In genomic region chr9:15034546-15035273, GRCm38 (mm10) we compare ENCODE assay signal across 12 mouse cellular contexts. TPM values are rescaled to one million over a fixed set of nuclear protein-coding genes. Genes with fewer than 3 reads are reported as not detected.
A peak's percentile ranks its signal among the peaks of the same experiment; 100 is the strongest.
DNase-seq lines count a peak whose midpoint lies in the region; ATAC-seq and TF ChIP-seq lines count a peak whose summit lies in the region.
"Had no signal": no experiment of that assay in that cellular context is flagged by ENCODE, and none has a peak within 500 bp of the region (broad histone marks: within the 10 kb centered on the region; RNA-seq: fewer than 3 reads in every experiment).

No protein-coding gene starts in this region.

- H3K79me2 ChIP-seq in heart, adult 2 months (replicated peaks; ENCODE audit: control insufficient read depth, insufficient read depth, low read length) = no peaks in the 10 kb centered on the region

- H3K36me3 ChIP-seq in heart, adult 2 months (ENCODE audit: control insufficient read depth, insufficient read depth, low read length) = no peaks in the 10 kb centered on the region
- 0 out of 2 replicates have a peak, but pooled peaks cover 7% of the 10 kb centered on the region for H3K36me3 ChIP-seq in heart, embryonic 10.5 days
- no peaks in the 10 kb centered on the region for H3K36me3 ChIP-seq in kidney, embryonic 16.5 days (ENCODE audit: insufficient read depth, low read length)
- H3K36me3 ChIP-seq in hindbrain, embryonic 13.5 days = peaks cover 10% of the 10 kb centered on the region
- H3K36me3 ChIP-seq in midbrain, embryonic 15.5 days (replicated peaks) = no peaks in the 10 kb centered on the region
- H3K36me3 ChIP-seq: G1E; stomach, embryonic 15.5 days had no signal

- no peak for TF ChIP-seq EP300 in heart, adult 2 months (IDR thresholded peaks at IDR 0.05; ENCODE audit: insufficient read depth, low read depth, low read length)

- H3K9me3 ChIP-seq in heart, embryonic 10.5 days = no peaks in the 10 kb centered on the region
- no peaks in the 10 kb centered on the region for H3K9me3 ChIP-seq in kidney, embryonic 16.5 days (ENCODE audit: low read length)
- no peaks in the 10 kb centered on the region for H3K9me3 ChIP-seq in hindbrain, embryonic 13.5 days
- H3K9me3 ChIP-seq in midbrain, embryonic 15.5 days = no peaks in the 10 kb centered on the region
- H3K9me3 ChIP-seq: G1E; limb, embryonic 13.5 days; stomach, embryonic 15.5 days had no signal

- no peaks in the 10 kb centered on the region for H3K27me3 ChIP-seq in heart, adult 2 months (ENCODE audit: control insufficient read depth, insufficient read depth, low read length)
- no peaks in the 10 kb centered on the region for H3K27me3 ChIP-seq in heart, embryonic 10.5 days (ENCODE audit: insufficient read depth, poor library complexity, severe bottlenecking)
- no peaks in the 10 kb centered on the region for H3K27me3 ChIP-seq in kidney, embryonic 16.5 days (ENCODE audit: insufficient read depth, low read length)
- no peaks in the 10 kb centered on the region for H3K27me3 ChIP-seq in hindbrain, embryonic 13.5 days
- H3K27me3 ChIP-seq in midbrain, embryonic 15.5 days (replicated peaks) = no peaks in the 10 kb centered on the region
- H3K27me3 ChIP-seq: limb, embryonic 13.5 days; stomach, embryonic 15.5 days had no signal

- H3K4me3 ChIP-seq in heart, adult 2 months = peak overlapping the region; percentile 34
- no peak overlapping the region for H3K4me3 ChIP-seq in heart, embryonic 10.5 days
- H3K4me3 ChIP-seq in kidney, embryonic 16.5 days (ENCODE audit: low read length) = no peak overlapping the region
- no peak overlapping the region for H3K4me3 ChIP-seq in hindbrain, embryonic 13.5 days
- H3K4me3 ChIP-seq in midbrain, embryonic 15.5 days = no peak overlapping the region
- H3K4me3 ChIP-seq: limb, embryonic 13.5 days; stomach, embryonic 15.5 days had no signal

- intact Hi-C loops in heart, adult 2 months (cut with DNase I) = loop anchor here (5.0 kb wide), 2 partner anchors 78 to 138 kb away; partner anchors contain the start of gene Hephl1
- intact Hi-C loops in left cerebral cortex, postnatal 36 days (cut with DNase I) = no loop called here

- H3K4me1 ChIP-seq in heart, adult 2 months (ENCODE audit: control insufficient read depth, insufficient read depth, low read length) = peaks cover 2% of the 10 kb centered on the region; the same call in 1 of the 2 replicates
- peaks cover 3% of the 10 kb centered on the region; the same call in 1 of the 2 replicates for H3K4me1 ChIP-seq in heart, embryonic 10.5 days
- H3K4me1 ChIP-seq in kidney, embryonic 16.5 days (ENCODE audit: insufficient read depth, low read length) = peaks cover 14% of the 10 kb centered on the region; the same call in 1 of the 2 replicates
- peaks cover 36% of the 10 kb centered on the region for H3K4me1 ChIP-seq in hindbrain, embryonic 13.5 days (replicated peaks)
- peaks cover 16% of the 10 kb centered on the region for H3K4me1 ChIP-seq in midbrain, embryonic 15.5 days

- H3K4me2 ChIP-seq in kidney, embryonic 16.5 days (replicated peaks; ENCODE audit: low read depth, low read length) = no peak overlapping the region
- no peak overlapping the region for H3K4me2 ChIP-seq in hindbrain, embryonic 13.5 days
- no peak overlapping the region for H3K4me2 ChIP-seq in midbrain, embryonic 15.5 days
- H3K4me2 ChIP-seq: limb, embryonic 13.5 days; stomach, embryonic 15.5 days had no signal

- DNase-seq in heart, adult 2 months = peak; percentile 57 to 58
- DNase-seq in heart, embryonic 10.5 days (ENCODE audit: low spot score) = no peak
- peak; percentile 49 for DNase-seq in adrenal gland, postnatal 14 days
- DNase-seq in left cerebral cortex, postnatal 36 days (ENCODE audit: low spot score in 2 of 2) = no peak

- 52% methylated on average over 7 of the region's 7 CpGs for WGBS in heart, adult 2 months
- WGBS in heart, embryonic 10.5 days = 82% methylated on average over 7 of the region's 7 CpGs
- WGBS in kidney, embryonic 16.5 days = 74% methylated on average over 7 of the region's 7 CpGs
- WGBS in hindbrain, embryonic 13.5 days = 86% methylated on average over 7 of the region's 7 CpGs
- 87% methylated on average over 7 of the region's 7 CpGs for WGBS in midbrain, embryonic 15.5 days

- TF ChIP-seq POLR2A in heart, adult 2 months (IDR thresholded peaks at IDR 0.05; ENCODE audit: insufficient read depth, low read depth, low read length) = no peak

- no peak for TF ChIP-seq CTCF in heart, adult 2 months (IDR thresholded peaks at IDR 0.05)

- H3K9ac ChIP-seq in heart, adult 2 months (ENCODE audit: low read depth, low read length) = no peak overlapping the region
- H3K9ac ChIP-seq in kidney, embryonic 16.5 days (replicated peaks; ENCODE audit: low read length) = no peak overlapping the region
- no peak overlapping the region for H3K9ac ChIP-seq in hindbrain, embryonic 13.5 days
- H3K9ac ChIP-seq in midbrain, embryonic 15.5 days = no peak overlapping the region
- H3K9ac ChIP-seq: limb, embryonic 13.5 days; stomach, embryonic 15.5 days had no signal

- ATAC-seq in kidney, embryonic 16.5 days (ENCODE audit: low FRiP score, low TSS enrichment) = 0 out of 2 replicates have a peak, but pooled peaks have one; percentile 9
- ATAC-seq in neutrophil, adult 5-6 weeks (ENCODE audit: extremely low read depth, insufficient number of reproducible peaks, low FRiP score, poor library complexity, severe bottlenecking) = 0 out of 2 replicates have a peak, but pooled peaks have one; percentile 13
- ATAC-seq in hindbrain, embryonic 13.5 days (ENCODE audit: low FRiP score) = no peak
- no peak for ATAC-seq in midbrain, embryonic 15.5 days (replicated peaks)
- ATAC-seq: forebrain, embryonic 14.5 days had no signal

- H3K27ac ChIP-seq in heart, adult 2 months = peak overlapping the region; percentile 60
- H3K27ac ChIP-seq in heart, embryonic 10.5 days = no peak overlapping the region
- H3K27ac ChIP-seq in kidney, embryonic 16.5 days (ENCODE audit: low read length) = 0 out of 2 replicates have a peak overlapping the region, but pooled peaks have one; percentile 21
- no peak overlapping the region for H3K27ac ChIP-seq in hindbrain, embryonic 13.5 days
- H3K27ac ChIP-seq in midbrain, embryonic 15.5 days = no peak overlapping the region
- H3K27ac ChIP-seq: limb, embryonic 13.5 days; stomach, embryonic 15.5 days had no signal

RNA-seq across cellular contexts. Expression of gene Panx1, which starts 10.6 kb away (rescaled TPM):
- total RNA-seq in heart, adult 2 months (2021) = 1 to 10 TPM; 3.8 to 4.5 TPM
- polyA plus RNA-seq in heart, adult 2 months (2012; rRNA removed) = 5.6 and 6.0 TPM in 2 replicates
- 26.9 and 43.7 TPM in 2 replicates for polyA plus RNA-seq in heart, embryonic 10.5 days (2016; fragmentation: Nextera tagmentation; extraction: Ambion mirVana)
- 9.4 and 12.7 TPM in 2 replicates for total RNA-seq in adrenal gland, postnatal 14 days (2021)
- polyA plus RNA-seq in kidney, embryonic 16.5 days (2015; fragmentation: Nextera tagmentation; extraction: Ambion mirVana) = 40.7 and 42.6 TPM in 2 replicates
- total RNA-seq in neutrophil, adult 5-6 weeks (2017) = 10.2 and 14.1 TPM in 2 replicates
- polyA plus RNA-seq in hindbrain, embryonic 13.5 days (2015; fragmentation: Nextera tagmentation; extraction: Ambion mirVana) = 148 and 152 TPM in 2 replicates
- total RNA-seq in left cerebral cortex, postnatal 36 days (2021) = 10 to 100 TPM; 27.0 to 30.3 TPM
- 207 and 233 TPM in 2 replicates for polyA plus RNA-seq in midbrain, embryonic 15.5 days (2015; fragmentation: Nextera tagmentation; extraction: Ambion mirVana)
- polyA plus RNA-seq: G1E had no signal

Comparison
In these comparisons a context has a peak if more than half of its experiments do, and no peak if none do; other contexts are left out.
1. DNase-seq: peak in heart, adult 2 months (2 of 2) and adrenal gland, postnatal 14 days (single experiment); none in heart, embryonic 10.5 days (single experiment) and left cerebral cortex, postnatal 36 days (0 of 2).
2. H3K27ac ChIP-seq: peak in heart, adult 2 months (single experiment) and kidney, embryonic 16.5 days (single experiment); none in heart, embryonic 10.5 days (single experiment), hindbrain, embryonic 13.5 days (single experiment) and midbrain, embryonic 15.5 days (single experiment).
3. ATAC-seq: peak in kidney, embryonic 16.5 days (single experiment) and neutrophil, adult 5-6 weeks (single experiment); none in hindbrain, embryonic 13.5 days (single experiment) and midbrain, embryonic 15.5 days (single experiment).